Mouse (Mus musculus) cerebellum, adult 2 months (tissue): ENCODE measurements at regions not wholly inside any gene's neighbourhood (a gene's known extent, or its start where the extent isn't known, plus 50 kb on each side); places are given as distances from the start of the nearest gene placed in this dataset.

Source experiments
- CTCF ChIP-seq: fragments of 200-500 bp; IDR thresholded peaks from 2 replicates; pipeline ENCODE4 v1.5.1; 2011; ENCODE audit warnings: low read depth, mild to moderate bottlenecking, control low read depth, low read length, moderate library complexity, borderline replicate concordance; ENCODE audit not compliant: insufficient read depth
- POLR2A ChIP-seq: fragments of 200-500 bp; IDR thresholded peaks from 2 replicates; pipeline ENCODE4 v1.6.1; 2011; ENCODE audit warnings: low read length, control low read depth, borderline replicate concordance; ENCODE audit not compliant: insufficient read depth

DNA sequence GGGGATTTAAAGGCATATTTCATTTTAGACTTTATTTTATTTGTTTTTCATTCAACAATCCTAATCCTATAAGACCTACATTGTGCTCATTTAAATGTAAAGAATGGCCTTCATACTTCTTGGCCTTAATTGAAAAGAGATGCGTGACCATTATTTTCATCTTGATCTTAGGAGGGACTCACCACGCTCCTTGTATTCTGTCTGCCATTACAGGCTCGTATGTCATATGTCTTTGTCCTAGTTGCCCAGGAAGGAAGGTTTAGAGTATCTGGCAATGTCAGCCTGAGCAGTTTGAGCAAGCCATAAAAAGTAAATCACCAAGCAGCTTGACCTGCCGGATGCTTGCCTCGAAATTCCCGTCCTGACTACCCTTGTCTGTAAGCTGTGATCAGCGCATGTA lies 177.1 kb upstream of the Pcdh17 start:
- no peak for TF ChIP-seq POLR2A
- no peak for TF ChIP-seq CTCF
